Comparison of ENCODE assay signal across 22 mouse cellular contexts in the genomic region with DNA sequence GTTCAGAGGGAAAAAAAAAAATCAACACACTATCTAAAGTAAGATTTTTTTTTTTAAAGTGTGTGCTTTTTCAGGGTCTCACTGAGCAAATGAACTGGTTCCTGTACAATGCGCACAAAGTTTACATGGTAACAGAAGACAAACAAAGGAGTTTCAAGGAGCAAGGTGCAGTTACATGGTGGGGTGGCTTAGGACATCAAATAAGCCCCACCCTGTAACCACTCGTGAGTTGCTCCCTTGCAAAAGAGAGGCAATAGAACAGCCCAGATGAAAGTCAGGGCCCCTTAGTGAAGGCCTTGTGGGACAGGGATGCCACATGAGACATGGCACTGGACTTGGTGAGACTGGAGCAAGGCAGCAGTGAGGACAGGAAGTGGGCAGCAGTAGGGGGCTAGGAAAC.
A peak's percentile ranks its signal among the peaks of the same experiment; 100 is the strongest.
DNase-seq lines count a peak whose midpoint lies in the region; ATAC-seq and TF ChIP-seq lines count a peak whose summit lies in the region.
"Had no signal": no experiment of that assay in that cellular context is flagged by ENCODE, and none has a peak within 500 bp of the region (broad histone marks: within the 10 kb centered on the region; RNA-seq: fewer than 3 reads in every experiment).

No protein-coding gene starts in this region.

- no peak overlapping the region for H3K9ac ChIP-seq in liver, adult 2 months (ENCODE audit: low read depth, low read length)
- no peak overlapping the region for H3K9ac ChIP-seq in liver, embryonic 11.5 days (ENCODE audit: low read depth, low read length)
- H3K9ac ChIP-seq in intestine, embryonic 16.5 days (ENCODE audit: low read depth, low read length): no peak overlapping the region
- H3K9ac ChIP-seq in lung, postnatal 0 days (replicated peaks; ENCODE audit: low read depth): no peak overlapping the region
- H3K9ac ChIP-seq in stomach, embryonic 15.5 days: no peak overlapping the region
- H3K9ac ChIP-seq: hindbrain, embryonic 15.5 days; limb, embryonic 13.5 days; midbrain, embryonic 13.5 days; neural tube, embryonic 12.5 days had no signal

- ATAC-seq in liver, embryonic 11.5 days (replicated peaks; ENCODE audit: low FRiP score): no peak
- ATAC-seq in intestine, embryonic 16.5 days: peak; percentile 58
- ATAC-seq in lung, postnatal 0 days: peak; percentile 72
- 0 out of 2 replicates have a peak, but pooled peaks have one; percentile 57 for ATAC-seq in stomach, embryonic 15.5 days (ENCODE audit: insufficient read depth, low FRiP score, low read depth)
- ATAC-seq: midbrain, embryonic 13.5 days had no signal

- H3K27ac ChIP-seq in liver, adult 2 months (replicated peaks; ENCODE audit: insufficient read depth, low read depth, low read length): no peak overlapping the region
- no peak overlapping the region for H3K27ac ChIP-seq in liver, embryonic 11.5 days (ENCODE audit: low read depth, low read length)
- H3K27ac ChIP-seq in intestine, embryonic 16.5 days (ENCODE audit: low read length): peak overlapping the region; percentile 71
- H3K27ac ChIP-seq in lung, postnatal 0 days (ENCODE audit: low read length): peak overlapping the region; percentile 86
- peak overlapping the region; percentile 77 for H3K27ac ChIP-seq in stomach, embryonic 15.5 days
- H3K27ac ChIP-seq: gastrocnemius, adult 2 months; hindbrain, embryonic 15.5 days; limb, embryonic 13.5 days; midbrain, embryonic 13.5 days; neural tube, embryonic 12.5 days had no signal

- TF ChIP-seq EP300 in lung, postnatal 0 days (IDR thresholded peaks at IDR 0.05): peak; percentile 91

- 48% methylated on average over 2 of the region's 2 CpGs for WGBS in liver, adult 2 months
- WGBS in liver, embryonic 11.5 days: 68% methylated on average over 2 of the region's 2 CpGs
- 54% methylated on average over 2 of the region's 2 CpGs for WGBS in intestine, embryonic 16.5 days
- 49% methylated on average over 2 of the region's 2 CpGs for WGBS in lung, postnatal 0 days
- WGBS in stomach, embryonic 15.5 days: 63% methylated on average over 2 of the region's 2 CpGs

- no peaks in the 10 kb centered on the region for H3K27me3 ChIP-seq in liver, adult 2 months (ENCODE audit: control insufficient read depth, insufficient read depth, low read length)
- no peaks in the 10 kb centered on the region for H3K27me3 ChIP-seq in liver, embryonic 11.5 days (replicated peaks; ENCODE audit: control insufficient read depth, insufficient read depth, low read length)
- H3K27me3 ChIP-seq in intestine, embryonic 16.5 days (replicated peaks; ENCODE audit: control insufficient read depth, insufficient read depth, low read length): no peaks in the 10 kb centered on the region
- H3K27me3 ChIP-seq in lung, postnatal 0 days (replicated peaks; ENCODE audit: insufficient read depth, low read length): no peaks in the 10 kb centered on the region
- no peaks in the 10 kb centered on the region for H3K27me3 ChIP-seq in stomach, embryonic 15.5 days (replicated peaks)
- H3K27me3 ChIP-seq: CH12.LX; hindbrain, embryonic 15.5 days; limb, embryonic 13.5 days; midbrain, embryonic 13.5 days; neural tube, embryonic 12.5 days had no signal

- peak; percentile 37 for DNase-seq in liver, adult 2 months (ENCODE audit: extremely low read depth, low read depth, low spot score)
- no peak for DNase-seq in liver, embryonic 11.5 days (ENCODE audit: low spot score)
- peak; percentile 90 for DNase-seq in lung, postnatal 0 days (ENCODE audit: low spot score)
- DNase-seq in retina, embryonic 14.5 days (ENCODE audit: low spot score): no peak
- no peak for DNase-seq in gastrocnemius, postnatal 10 days
- no peak for DNase-seq in kidney, adult 8-10 months
- DNase-seq: adrenal gland, postnatal 25 days; cerebellum, adult 11 months; cerebellum, postnatal 25 days; embryo, embryonic 11 days; gastrocnemius, adult 2 months; kidney, adult 18-20 months; kidney, postnatal 10 days; right cerebral cortex, adult 18-20 months; thymus, adult 18-20 months had no signal

- H3K36me3 ChIP-seq in liver, adult 2 months (ENCODE audit: control insufficient read depth, insufficient read depth, low read length): no peaks in the 10 kb centered on the region
- H3K36me3 ChIP-seq in liver, embryonic 11.5 days (ENCODE audit: control insufficient read depth, insufficient read depth, low read length): no peaks in the 10 kb centered on the region
- no peaks in the 10 kb centered on the region for H3K36me3 ChIP-seq in intestine, embryonic 16.5 days (ENCODE audit: control insufficient read depth, insufficient read depth, low read length)
- H3K36me3 ChIP-seq in lung, postnatal 0 days (ENCODE audit: insufficient read depth, low read length): no peaks in the 10 kb centered on the region
- H3K36me3 ChIP-seq in stomach, embryonic 15.5 days: no peaks in the 10 kb centered on the region
- H3K36me3 ChIP-seq: hindbrain, embryonic 15.5 days; limb, embryonic 13.5 days; midbrain, embryonic 13.5 days; neural tube, embryonic 12.5 days had no signal

- peaks cover 16% of the 10 kb centered on the region for H3K4me1 ChIP-seq in liver, adult 2 months (ENCODE audit: control insufficient read depth, insufficient read depth, low read length)
- peaks cover 22% of the 10 kb centered on the region for H3K4me1 ChIP-seq in liver, embryonic 11.5 days (replicated peaks; ENCODE audit: control insufficient read depth, insufficient read depth, low read length)
- peaks cover 37% of the 10 kb centered on the region for H3K4me1 ChIP-seq in intestine, embryonic 16.5 days (ENCODE audit: control insufficient read depth, insufficient read depth, low read length)
- peaks cover 16% of the 10 kb centered on the region for H3K4me1 ChIP-seq in lung, postnatal 0 days (ENCODE audit: insufficient read depth, low read depth, low read length)
- peaks cover 10% of the 10 kb centered on the region; the same call in 1 of the 2 replicates for H3K4me1 ChIP-seq in stomach, embryonic 15.5 days
- H3K4me1 ChIP-seq: hindbrain, embryonic 15.5 days; neural tube, embryonic 12.5 days had no signal

- no peaks in the 10 kb centered on the region for H3K9me3 ChIP-seq in liver, embryonic 11.5 days (ENCODE audit: control insufficient read depth, low read length)
- H3K9me3 ChIP-seq in intestine, embryonic 16.5 days (ENCODE audit: control insufficient read depth, low read length): no peaks in the 10 kb centered on the region
- H3K9me3 ChIP-seq in lung, postnatal 0 days (ENCODE audit: low read length): no peaks in the 10 kb centered on the region
- H3K9me3 ChIP-seq in stomach, embryonic 15.5 days: no peaks in the 10 kb centered on the region
- H3K9me3 ChIP-seq: hindbrain, embryonic 15.5 days; limb, embryonic 13.5 days; midbrain, embryonic 13.5 days; neural tube, embryonic 12.5 days had no signal

- no peak overlapping the region for H3K4me3 ChIP-seq in liver, adult 2 months (ENCODE audit: insufficient read depth, low read depth, low read length)
- no peak overlapping the region for H3K4me3 ChIP-seq in liver, embryonic 11.5 days (ENCODE audit: low read depth, low read length)
- no peak overlapping the region for H3K4me3 ChIP-seq in intestine, embryonic 16.5 days (ENCODE audit: low read length)
- H3K4me3 ChIP-seq in lung, postnatal 0 days (ENCODE audit: low read depth, low read length): no peak overlapping the region
- no peak overlapping the region for H3K4me3 ChIP-seq in stomach, embryonic 15.5 days (replicated peaks)
- H3K4me3 ChIP-seq: gastrocnemius, adult 2 months; hindbrain, embryonic 15.5 days; limb, embryonic 13.5 days; midbrain, embryonic 13.5 days; neural tube, embryonic 12.5 days had no signal

- TF ChIP-seq POLR2A in liver, adult 2 months (IDR thresholded peaks at IDR 0.05; ENCODE audit: extremely low read depth, insufficient read depth, low read length): no peak

- no peak for TF ChIP-seq CTCF in liver, adult 2 months (IDR thresholded peaks at IDR 0.05; ENCODE audit: low read depth, low read length)
- TF ChIP-seq CTCF in lung, postnatal 0 days (IDR thresholded peaks at IDR 0.05): no peak

- peaks cover 3% of the 10 kb centered on the region; the same call in 1 of the 2 replicates for H3K79me2 ChIP-seq in liver, adult 2 months (ENCODE audit: control insufficient read depth, insufficient read depth, low read length)

- H3K4me2 ChIP-seq in liver, embryonic 11.5 days: no peak overlapping the region
- no peak overlapping the region for H3K4me2 ChIP-seq in intestine, embryonic 16.5 days (ENCODE audit: low read depth, low read length)
- 0 out of 2 replicates have a peak overlapping the region, but pooled peaks have one; percentile 1 for H3K4me2 ChIP-seq in lung, postnatal 0 days (replicated peaks; ENCODE audit: low read depth, low read length)
- no peak overlapping the region for H3K4me2 ChIP-seq in stomach, embryonic 15.5 days
- H3K4me2 ChIP-seq: hindbrain, embryonic 15.5 days; limb, embryonic 13.5 days; midbrain, embryonic 13.5 days; neural tube, embryonic 12.5 days had no signal

Comparison
In these comparisons a context has a peak if more than half of its experiments do, and no peak if none do; other contexts are left out.
1. DNase-seq: peak in liver, adult 2 months (single experiment) and lung, postnatal 0 days (single experiment); none in liver, embryonic 11.5 days (single experiment), retina, embryonic 14.5 days (single experiment), gastrocnemius, postnatal 10 days (single experiment) and kidney, adult 8-10 months (0 of 2).
2. H3K27ac ChIP-seq: peak in intestine, embryonic 16.5 days (single experiment), lung, postnatal 0 days (single experiment) and stomach, embryonic 15.5 days (single experiment); none in liver, adult 2 months (single experiment) and liver, embryonic 11.5 days (single experiment).